Mouse (Mus musculus): Measurements from ENCODE around the gene Exoc3l4. TPM values are rescaled to one million over a fixed set of nuclear protein-coding genes. Genes with fewer than 3 reads are reported as not detected.

Exoc3l4 gene
- total and polyA plus RNA-seq, 2 experiments from 2014 or later = 1.7 to 3.3 TPM

GRCm38 (mm10) chr12:111471721-111472120 is 54.9 kb downstream of the Exoc3l4 start:
- Histone ChIP-seq H3K4me3 (ENCODE audit: low read depth, low read length) (no peak overlapping the region), H3K4me1 (ENCODE audit: insufficient read depth, low read length) (no peaks in the 10 kb centered on the region), H3K27me3 (ENCODE audit: insufficient read depth, low read length) (no peaks in the 10 kb centered on the region), H3K9me3 (ENCODE audit: low read length) (no peaks in the 10 kb centered on the region), H3K9ac (replicated peaks; ENCODE audit: low read length, poor library complexity, severe bottlenecking) (no peak overlapping the region), H3K36me3 (ENCODE audit: insufficient read depth, low read length) (no peaks in the 10 kb centered on the region), H3K27ac (ENCODE audit: low read depth, low read length) (no peak overlapping the region), H3K4me2 (ENCODE audit: low read depth, low read length, poor library complexity, severe bottlenecking) (no peak overlapping the region)
- DNase-seq (ENCODE audit: low spot score) (no peak), ATAC-seq (ENCODE audit: low FRiP score) (no peak)
- TF ChIP-seq CTCF (IDR thresholded peaks at IDR 0.05) = no peak
- 87% methylated on average over 3 of the region's 3 CpGs for WGBS

GRCm38 (mm10) chr12:111472886-111473285 is 56.1 kb downstream of the Exoc3l4 start:
- no peak overlapping the region for H3K9ac ChIP-seq (replicated peaks; ENCODE audit: low read length, poor library complexity, severe bottlenecking)
- no peak overlapping the region for H3K4me3 ChIP-seq (ENCODE audit: low read depth, low read length)
- H3K4me1 ChIP-seq (ENCODE audit: insufficient read depth, low read length) = no peaks in the 10 kb centered on the region
- DNase-seq (ENCODE audit: low spot score) = peak; percentile 75
- H3K9me3 ChIP-seq (ENCODE audit: low read length) = no peaks in the 10 kb centered on the region
- ATAC-seq (ENCODE audit: low FRiP score) = no peak
- H3K27me3 ChIP-seq (ENCODE audit: insufficient read depth, low read length) = no peaks in the 10 kb centered on the region
- no peaks in the 10 kb centered on the region for H3K36me3 ChIP-seq (ENCODE audit: insufficient read depth, low read length)
- H3K27ac ChIP-seq (ENCODE audit: low read depth, low read length) = no peak overlapping the region
- H3K4me2 ChIP-seq (ENCODE audit: low read depth, low read length, poor library complexity, severe bottlenecking) = no peak overlapping the region
- WGBS = 51% methylated on average over 5 of the region's 5 CpGs
- TF ChIP-seq CTCF (IDR thresholded peaks at IDR 0.05) = no peak

GRCm38 (mm10) chr12:111474384-111474783 is 57.6 kb downstream of the Exoc3l4 start:
- H3K4me1 ChIP-seq (ENCODE audit: insufficient read depth, low read length) = no peaks in the 10 kb centered on the region
- ATAC-seq (ENCODE audit: low FRiP score) (no peak), DNase-seq (ENCODE audit: low spot score) (no peak)
- no peak overlapping the region for H3K9ac ChIP-seq (replicated peaks; ENCODE audit: low read length, poor library complexity, severe bottlenecking)
- WGBS = 96% methylated on average over 3 of the region's 3 CpGs
- H3K4me3 ChIP-seq (ENCODE audit: low read depth, low read length) = no peak overlapping the region
- no peaks in the 10 kb centered on the region for H3K9me3 ChIP-seq (ENCODE audit: low read length)
- H3K4me2 ChIP-seq (ENCODE audit: low read depth, low read length, poor library complexity, severe bottlenecking) = no peak overlapping the region
- no peak for TF ChIP-seq CTCF (IDR thresholded peaks at IDR 0.05)
- H3K36me3 ChIP-seq (ENCODE audit: insufficient read depth, low read length) = no peaks in the 10 kb centered on the region
- no peaks in the 10 kb centered on the region for H3K27me3 ChIP-seq (ENCODE audit: insufficient read depth, low read length)
- H3K27ac ChIP-seq (ENCODE audit: low read depth, low read length) = no peak overlapping the region

GRCm38 (mm10) chr12:111474893-111475643 is 58.3 kb downstream of the Exoc3l4 start:
- no peak overlapping the region for H3K9ac ChIP-seq (replicated peaks; ENCODE audit: low read length, poor library complexity, severe bottlenecking)
- ATAC-seq (ENCODE audit: low FRiP score) = no peak; the same call in 1 of the 2 replicates
- no peaks in the 10 kb centered on the region for H3K9me3 ChIP-seq (ENCODE audit: low read length)
- 58% methylated on average over 8 of the region's 8 CpGs for WGBS
- no peaks in the 10 kb centered on the region for H3K36me3 ChIP-seq (ENCODE audit: insufficient read depth, low read length)
- no peak overlapping the region for H3K4me3 ChIP-seq (ENCODE audit: low read depth, low read length)
- TF ChIP-seq CTCF (IDR thresholded peaks at IDR 0.05) = peak; percentile 38
- H3K27me3 ChIP-seq (ENCODE audit: insufficient read depth, low read length) = no peaks in the 10 kb centered on the region
- peak; percentile 64 for DNase-seq (ENCODE audit: low spot score)
- H3K4me2 ChIP-seq (ENCODE audit: low read depth, low read length, poor library complexity, severe bottlenecking) = no peak overlapping the region
- no peak overlapping the region for H3K27ac ChIP-seq (ENCODE audit: low read depth, low read length)
- H3K4me1 ChIP-seq (ENCODE audit: insufficient read depth, low read length) = no peaks in the 10 kb centered on the region

GRCm38 (mm10) chr12:111478924-111479323 is 62.1 kb downstream of the Exoc3l4 start:
- ATAC-seq (ENCODE audit: low FRiP score) (no peak), DNase-seq (ENCODE audit: low spot score) (no peak)
- Histone ChIP-seq H3K4me1 (ENCODE audit: insufficient read depth, low read length) (no peaks in the 10 kb centered on the region), H3K4me3 (ENCODE audit: low read depth, low read length) (no peak overlapping the region), H3K4me2 (ENCODE audit: low read depth, low read length, poor library complexity, severe bottlenecking) (no peak overlapping the region), H3K27ac (ENCODE audit: low read depth, low read length) (no peak overlapping the region), H3K27me3 (ENCODE audit: insufficient read depth, low read length) (peaks cover 4% of the 10 kb centered on the region; the same call in 1 of the 2 replicates), H3K36me3 (ENCODE audit: insufficient read depth, low read length) (no peaks in the 10 kb centered on the region), H3K9ac (replicated peaks; ENCODE audit: low read length, poor library complexity, severe bottlenecking) (no peak overlapping the region), H3K9me3 (ENCODE audit: low read length) (no peaks in the 10 kb centered on the region)
- WGBS = 65% methylated on average over 5 of the region's 5 CpGs
- TF ChIP-seq CTCF (IDR thresholded peaks at IDR 0.05) = no peak

DNA sequence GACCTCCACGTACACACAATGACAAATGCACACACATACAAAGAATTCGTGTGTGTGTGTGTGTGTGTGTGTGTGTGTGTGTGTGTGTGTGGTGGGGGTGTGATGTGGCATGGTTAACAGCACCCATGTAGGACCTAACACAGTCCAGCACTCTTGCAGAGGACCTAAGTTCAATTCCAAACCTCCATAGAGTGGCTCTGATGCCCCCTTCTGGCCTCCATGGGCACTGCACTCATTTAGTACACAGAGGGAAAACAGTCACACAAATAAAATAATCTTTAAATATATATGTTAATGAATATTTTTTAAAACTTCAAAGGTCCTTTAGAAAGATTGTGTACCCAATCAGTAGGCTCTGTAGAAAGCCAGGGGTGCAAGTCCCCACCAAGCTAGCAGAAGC is 63.1 kb downstream of the Exoc3l4 start:
- H3K4me2 ChIP-seq (ENCODE audit: low read depth, low read length, poor library complexity, severe bottlenecking) = no peak overlapping the region
- DNase-seq (ENCODE audit: low spot score) = no peak
- no peaks in the 10 kb centered on the region for H3K9me3 ChIP-seq (ENCODE audit: low read length)
- no peak overlapping the region for H3K4me3 ChIP-seq (ENCODE audit: low read depth, low read length)
- ATAC-seq (ENCODE audit: low FRiP score) = no peak
- WGBS = 77% methylated on average over 2 of the region's 2 CpGs
- peaks cover 13% of the 10 kb centered on the region for H3K27me3 ChIP-seq (ENCODE audit: insufficient read depth, low read length)
- H3K27ac ChIP-seq (ENCODE audit: low read depth, low read length) = no peak overlapping the region
- TF ChIP-seq CTCF (IDR thresholded peaks at IDR 0.05) = peak; percentile 74
- H3K36me3 ChIP-seq (ENCODE audit: insufficient read depth, low read length) = no peaks in the 10 kb centered on the region
- no peak overlapping the region for H3K9ac ChIP-seq (replicated peaks; ENCODE audit: low read length, poor library complexity, severe bottlenecking)
- H3K4me1 ChIP-seq (ENCODE audit: insufficient read depth, low read length) = no peaks in the 10 kb centered on the region

Other genes starting within 250 kb of the Exoc3l4 start
- gene 4930595D18Rik, start 232.5 kb upstream of the Exoc3l4 start, total RNA-seq (2014; rRNA removed) = not detected in 2 replicates
- 0.20 TPM in 1 of 2 replicates, not detected in the other for gene 4930595D18Rik, start 232.5 kb upstream of the Exoc3l4 start, polyA plus RNA-seq (2015; fragmentation: Nextera tagmentation; extraction: Ambion mirVana)
- 45.2 and 65.8 TPM in 2 replicates for gene Amn, start 145.9 kb upstream of the Exoc3l4 start, total RNA-seq (2014; rRNA removed)
- gene Amn, start 145.9 kb upstream of the Exoc3l4 start, polyA plus RNA-seq (2015; fragmentation: Nextera tagmentation; extraction: Ambion mirVana) = 82.7 and 101 TPM in 2 replicates
- 190 and 259 TPM in 2 replicates for gene Cdc42bpb, start 39.3 kb upstream of the Exoc3l4 start, total RNA-seq (2014; rRNA removed)
- gene Cdc42bpb, start 39.3 kb upstream of the Exoc3l4 start, polyA plus RNA-seq (2015; fragmentation: Nextera tagmentation; extraction: Ambion mirVana) = 35.4 and 36.4 TPM in 2 replicates
- gene Lbhd2, start 10.2 kb upstream of the Exoc3l4 start, total RNA-seq (2014; rRNA removed) = 4.4 and 6.4 TPM in 2 replicates
- gene Lbhd2, start 10.2 kb upstream of the Exoc3l4 start, polyA plus RNA-seq (2015; fragmentation: Nextera tagmentation; extraction: Ambion mirVana) = 18.2 and 19.9 TPM in 2 replicates
- gene Tnfaip2, start 25.5 kb downstream of the Exoc3l4 start, total RNA-seq (2014; rRNA removed) = 1.5 and 3.8 TPM in 2 replicates
- gene Tnfaip2, start 25.5 kb downstream of the Exoc3l4 start, polyA plus RNA-seq (2015; fragmentation: Nextera tagmentation; extraction: Ambion mirVana) = 0.38 and 0.49 TPM in 2 replicates
- gene Gm266, start 68.8 kb downstream of the Exoc3l4 start, total RNA-seq (2014; rRNA removed) = 9.6 and 12.6 TPM in 2 replicates
- 8.4 and 9.7 TPM in 2 replicates for gene Gm266, start 68.8 kb downstream of the Exoc3l4 start, polyA plus RNA-seq (2015; fragmentation: Nextera tagmentation; extraction: Ambion mirVana)
- 283 and 376 TPM in 2 replicates for gene Eif5, start 121.0 kb downstream of the Exoc3l4 start, total RNA-seq (2014; rRNA removed)
- 552 and 640 TPM in 2 replicates for gene Eif5, start 121.0 kb downstream of the Exoc3l4 start, polyA plus RNA-seq (2015; fragmentation: Nextera tagmentation; extraction: Ambion mirVana)
- gene Mark3, start 157.5 kb downstream of the Exoc3l4 start, total RNA-seq (2014; rRNA removed) = 112 and 141 TPM in 2 replicates
- gene Mark3, start 157.5 kb downstream of the Exoc3l4 start, polyA plus RNA-seq (2015; fragmentation: Nextera tagmentation; extraction: Ambion mirVana) = 31.8 and 41.3 TPM in 2 replicates